Mouse (Mus musculus): ENCODE measurements around the gene Zranb3.

DNA sequence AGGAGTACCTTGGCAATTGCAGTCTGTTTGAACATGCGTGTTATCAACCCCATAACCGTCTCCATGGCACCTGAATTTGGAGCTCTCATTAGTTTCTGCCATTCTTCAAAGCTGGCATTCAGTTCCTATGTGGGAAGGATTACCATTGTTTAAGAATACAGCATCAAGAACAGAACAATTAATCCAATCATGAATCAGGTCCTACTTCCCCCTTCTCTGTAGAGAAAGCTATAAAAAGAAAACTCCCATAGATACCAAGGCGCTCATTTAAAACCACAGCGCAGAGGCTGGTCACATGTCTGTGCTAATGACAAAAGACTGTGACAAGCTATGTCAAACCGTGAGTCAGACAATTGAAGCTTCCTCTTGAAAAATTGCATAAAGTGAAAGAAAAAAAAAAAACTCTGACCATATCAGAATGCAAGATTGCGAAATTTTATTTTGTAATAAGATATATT is 86.8 kb downstream of the Zranb3 start:
- TF ChIP-seq POLR2A (IDR thresholded peaks at IDR 0.05; ENCODE audit: extremely low read depth, insufficient read depth, low read length) (no peak), CTCF (IDR thresholded peaks at IDR 0.05; ENCODE audit: low read depth, low read length) (no peak)
